Mouse (Mus musculus): ENCODE measurements around the gene Camsap2. TPM values are rescaled to one million over a fixed set of nuclear protein-coding genes. Genes with fewer than 3 reads are reported as not detected.

The Camsap2 gene
- polyA plus RNA-seq, 1 experiment from 2014 or later = 6.9 TPM

DNA sequence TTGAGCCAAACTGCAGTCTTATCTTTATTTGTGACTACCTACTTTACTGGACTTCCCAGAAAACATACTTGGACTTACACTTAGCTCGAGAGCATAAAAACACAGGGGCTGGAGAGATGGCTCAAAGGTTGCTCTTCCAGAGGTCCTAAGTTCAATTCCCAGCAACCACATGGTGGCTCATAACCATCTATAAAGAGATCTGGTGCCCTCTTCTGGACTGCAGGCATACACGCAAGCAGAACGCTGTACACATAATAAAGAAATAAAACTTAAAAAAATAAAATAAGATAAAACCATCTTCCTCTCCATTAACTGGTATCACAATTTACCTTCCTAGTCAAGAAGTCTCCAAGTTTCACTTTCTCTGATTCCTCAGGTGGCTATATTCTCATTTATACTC, 5.4 kb downstream of the Camsap2 start:
- 96% methylated on average over 3 of the region's 3 CpGs for WGBS
- Histone ChIP-seq H3K27me3 (replicated peaks) (no peaks in the 10 kb centered on the region), H3K36me3 (no peaks in the 10 kb centered on the region), H3K9me3 (no peaks in the 10 kb centered on the region), H3K9ac (no peak overlapping the region), H3K4me1 (replicated peaks) (peaks cover 7% of the 10 kb centered on the region; the same call in 1 of the 2 replicates), H3K4me3 (replicated peaks) (no peak overlapping the region), H3K27ac (no peak overlapping the region), H3K4me2 (replicated peaks) (no peak overlapping the region)
- no peak for ATAC-seq

- no peaks in the 10 kb centered on the region for H3K36me3 ChIP-seq
- no peaks in the 10 kb centered on the region for H3K9me3 ChIP-seq
- 85% methylated on average over 10 of the region's 10 CpGs for WGBS
- no peak for ATAC-seq
- no peaks in the 10 kb centered on the region for H3K27me3 ChIP-seq (replicated peaks)
- no peak overlapping the region for H3K4me3 ChIP-seq (replicated peaks)
- H3K27ac ChIP-seq = no peak overlapping the region
- H3K4me1 ChIP-seq (replicated peaks) = no peaks in the 10 kb centered on the region
- no peak overlapping the region for H3K9ac ChIP-seq
- no peak overlapping the region for H3K4me2 ChIP-seq (replicated peaks)
Measured at GRCm38 (mm10) chr1:136334743-136335142, 11.2 kb downstream of the Camsap2 start.

DNA sequence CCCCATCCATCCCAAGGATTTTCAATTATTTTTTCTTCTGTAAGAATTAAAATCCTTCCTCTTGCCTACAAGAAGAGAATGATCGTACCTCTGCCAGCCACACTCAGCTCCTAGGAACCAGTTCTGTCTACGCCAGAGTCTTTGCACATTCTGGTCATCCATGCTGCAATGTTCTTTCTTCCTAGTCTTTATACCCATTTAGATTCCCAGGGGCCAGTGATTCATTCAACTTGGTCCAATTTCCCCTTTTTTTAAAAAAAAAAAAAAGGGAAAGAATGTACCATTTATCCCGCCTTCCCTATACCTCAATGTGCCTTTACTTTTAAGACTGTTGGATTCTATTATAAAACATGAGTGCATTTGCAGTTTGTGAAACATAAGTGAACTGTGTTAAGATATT, 12.4 kb downstream of the Camsap2 start:
- ATAC-seq = no peak
- Histone ChIP-seq H3K4me1 (replicated peaks) (no peaks in the 10 kb centered on the region), H3K27me3 (replicated peaks) (no peaks in the 10 kb centered on the region), H3K27ac (no peak overlapping the region), H3K9ac (no peak overlapping the region), H3K4me3 (replicated peaks) (no peak overlapping the region), H3K36me3 (no peaks in the 10 kb centered on the region), H3K9me3 (no peaks in the 10 kb centered on the region), H3K4me2 (replicated peaks) (no peak overlapping the region)
- 92% methylated on average over 3 of the region's 3 CpGs for WGBS

GRCm38 (mm10) chr1:136333071-136333470, 12.8 kb downstream of the Camsap2 start:
- H3K27me3 ChIP-seq (replicated peaks) = no peaks in the 10 kb centered on the region
- H3K36me3 ChIP-seq = no peaks in the 10 kb centered on the region
- H3K9ac ChIP-seq = no peak overlapping the region
- H3K4me1 ChIP-seq (replicated peaks) = no peaks in the 10 kb centered on the region
- no peak for ATAC-seq
- no peak overlapping the region for H3K4me3 ChIP-seq (replicated peaks)
- 86% methylated on average over 7 of the region's 7 CpGs for WGBS
- H3K9me3 ChIP-seq = no peaks in the 10 kb centered on the region
- no peak overlapping the region for H3K4me2 ChIP-seq (replicated peaks)
- no peak overlapping the region for H3K27ac ChIP-seq

DNA sequence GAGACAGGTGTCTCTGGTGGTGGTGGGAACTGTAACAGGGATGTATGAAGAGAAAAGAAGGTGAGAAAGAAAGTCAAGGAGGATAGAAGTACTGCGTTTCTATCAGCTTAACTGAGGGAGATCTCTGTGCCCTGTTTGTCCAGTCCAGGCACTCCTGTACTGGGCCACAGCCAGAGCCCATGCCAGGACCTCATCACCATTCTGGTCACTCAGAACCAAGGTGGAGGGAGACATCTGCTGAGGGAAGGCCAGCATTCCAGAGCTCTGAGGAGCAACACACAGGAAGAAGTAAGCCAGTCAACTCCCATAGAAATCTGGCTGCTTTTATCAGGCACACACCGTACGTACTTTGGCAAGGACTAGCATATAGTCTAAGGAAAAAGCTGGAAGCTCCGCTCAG, 14.1 kb downstream of the Camsap2 start:
- no peak overlapping the region for H3K4me3 ChIP-seq (replicated peaks)
- no peak for ATAC-seq
- 0 out of 2 replicates have a peak, but pooled peaks cover 3% of the 10 kb centered on the region for H3K4me1 ChIP-seq (replicated peaks)
- no peaks in the 10 kb centered on the region for H3K9me3 ChIP-seq
- no peak overlapping the region for H3K4me2 ChIP-seq (replicated peaks)
- H3K27me3 ChIP-seq (replicated peaks) = no peaks in the 10 kb centered on the region
- 91% methylated on average over 4 of the region's 4 CpGs for WGBS
- H3K9ac ChIP-seq = no peak overlapping the region
- H3K36me3 ChIP-seq = no peaks in the 10 kb centered on the region
- H3K27ac ChIP-seq = no peak overlapping the region

- WGBS = 83% methylated on average over 4 of the region's 4 CpGs
- no peaks in the 10 kb centered on the region for H3K27me3 ChIP-seq (replicated peaks)
- no peaks in the 10 kb centered on the region for H3K9me3 ChIP-seq
- no peak overlapping the region for H3K4me2 ChIP-seq (replicated peaks)
- H3K4me3 ChIP-seq (replicated peaks) = no peak overlapping the region
- H3K9ac ChIP-seq = no peak overlapping the region
- H3K4me1 ChIP-seq (replicated peaks) = peaks cover 9% of the 10 kb centered on the region; the same call in 1 of the 2 replicates
- no peaks in the 10 kb centered on the region for H3K36me3 ChIP-seq
- no peak for ATAC-seq
- H3K27ac ChIP-seq = no peak overlapping the region
Measured at GRCm38 (mm10) chr1:136329426-136329825, 16.5 kb downstream of the Camsap2 start.

- Histone ChIP-seq H3K27me3 (replicated peaks) (no peaks in the 10 kb centered on the region), H3K9ac (no peak overlapping the region), H3K36me3 (no peaks in the 10 kb centered on the region), H3K9me3 (no peaks in the 10 kb centered on the region), H3K27ac (no peak overlapping the region), H3K4me1 (replicated peaks) (peaks cover 9% of the 10 kb centered on the region; the same call in 1 of the 2 replicates), H3K4me3 (replicated peaks) (no peak overlapping the region), H3K4me2 (replicated peaks) (no peak overlapping the region)
- 66% methylated on average over 2 of the region's 2 CpGs for WGBS
- no peak for ATAC-seq
Measured at GRCm38 (mm10) chr1:136328640-136329039, 17.3 kb downstream of the Camsap2 start.

DNA sequence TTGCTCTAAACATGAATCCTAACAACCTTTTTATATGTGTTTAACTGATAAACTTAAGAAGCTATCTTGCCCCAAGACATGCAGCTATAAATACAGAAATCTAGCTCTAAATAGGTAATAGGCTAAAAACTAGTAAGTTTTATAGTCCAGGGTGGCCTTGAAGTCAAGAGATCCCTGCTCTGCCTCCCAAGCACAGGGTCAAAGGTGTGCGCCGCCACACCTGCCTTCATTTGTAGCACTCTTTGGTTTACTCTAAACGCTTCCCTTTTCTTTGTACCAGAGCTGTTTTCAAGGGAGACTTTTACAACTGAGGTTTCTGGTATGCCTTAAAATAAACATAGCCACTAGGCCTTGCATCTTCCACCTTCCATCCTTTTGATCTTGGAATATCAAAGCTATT, 18.3 kb downstream of the Camsap2 start:
- 53% methylated on average over 3 of the region's 3 CpGs for WGBS
- ATAC-seq = peak; percentile 83
- Histone ChIP-seq H3K4me2 (replicated peaks) (no peak overlapping the region), H3K27ac (no peak overlapping the region), H3K4me1 (replicated peaks) (peaks cover 9% of the 10 kb centered on the region; the same call in 1 of the 2 replicates), H3K9me3 (no peaks in the 10 kb centered on the region), H3K36me3 (0 out of 2 replicates have a peak, but pooled peaks cover 4% of the 10 kb centered on the region), H3K9ac (no peak overlapping the region), H3K27me3 (replicated peaks) (no peaks in the 10 kb centered on the region), H3K4me3 (replicated peaks) (no peak overlapping the region)

- WGBS = 18% methylated on average over 4 of the region's 4 CpGs
- no peak for ATAC-seq
Measured at GRCm38 (mm10) chr1:136325933-136326332, 20.0 kb downstream of the Camsap2 start.

DNA sequence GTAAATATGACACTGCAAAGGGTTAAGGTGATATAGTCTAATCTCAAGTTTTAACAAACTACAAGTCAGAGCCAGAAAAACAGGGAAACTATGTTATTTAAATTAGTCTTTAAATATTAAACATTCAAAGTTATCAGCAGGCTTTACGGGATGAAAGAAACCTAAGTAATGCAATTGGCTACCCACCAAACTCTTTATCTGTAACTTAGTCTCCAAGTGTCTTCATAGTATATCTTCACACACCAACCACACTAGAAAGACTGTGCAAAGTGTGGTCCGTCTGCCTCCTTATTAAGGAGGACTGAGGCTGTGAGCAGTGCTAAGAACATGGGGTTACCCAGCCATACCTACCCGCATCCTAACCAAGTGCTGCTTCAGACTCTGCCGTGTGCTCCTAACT, 23.6 kb downstream of the Camsap2 start:
- ATAC-seq = no peak
- WGBS = 91% methylated on average over 4 of the region's 4 CpGs

More at GRCm38 (mm10) chr1:136325933-136326332, 20.0 kb downstream of the Camsap2 start:
- Histone ChIP-seq H3K4me1 (replicated peaks) (peaks cover 9% of the 10 kb centered on the region; the same call in 1 of the 2 replicates), H3K9ac (no peak overlapping the region), H3K36me3 (0 out of 2 replicates have a peak, but pooled peaks cover 4% of the 10 kb centered on the region), H3K27ac (no peak overlapping the region), H3K4me3 (replicated peaks) (no peak overlapping the region), H3K27me3 (replicated peaks) (no peaks in the 10 kb centered on the region), H3K9me3 (no peaks in the 10 kb centered on the region), H3K4me2 (replicated peaks) (no peak overlapping the region)

GRCm38 (mm10) chr1:136316317-136316716, 29.6 kb downstream of the Camsap2 start:
- no peaks in the 10 kb centered on the region for H3K9me3 ChIP-seq
- no peaks in the 10 kb centered on the region for H3K36me3 ChIP-seq
- ATAC-seq = no peak
- no peak overlapping the region for H3K4me2 ChIP-seq (replicated peaks)
- H3K4me1 ChIP-seq (replicated peaks) = no peaks in the 10 kb centered on the region
- H3K4me3 ChIP-seq (replicated peaks) = no peak overlapping the region
- H3K27ac ChIP-seq = no peak overlapping the region
- H3K9ac ChIP-seq = no peak overlapping the region
- no peaks in the 10 kb centered on the region for H3K27me3 ChIP-seq (replicated peaks)

More for the DNA sequence above, 23.6 kb downstream of the Camsap2 start:
- H3K4me3 ChIP-seq (replicated peaks) = no peak overlapping the region
- no peaks in the 10 kb centered on the region for H3K27me3 ChIP-seq (replicated peaks)
- no peak overlapping the region for H3K9ac ChIP-seq
- no peaks in the 10 kb centered on the region for H3K9me3 ChIP-seq
- peaks cover 9% of the 10 kb centered on the region; the same call in 1 of the 2 replicates for H3K4me1 ChIP-seq (replicated peaks)
- H3K36me3 ChIP-seq = 0 out of 2 replicates have a peak, but pooled peaks cover 4% of the 10 kb centered on the region
- H3K27ac ChIP-seq = no peak overlapping the region
- H3K4me2 ChIP-seq (replicated peaks) = no peak overlapping the region

DNA sequence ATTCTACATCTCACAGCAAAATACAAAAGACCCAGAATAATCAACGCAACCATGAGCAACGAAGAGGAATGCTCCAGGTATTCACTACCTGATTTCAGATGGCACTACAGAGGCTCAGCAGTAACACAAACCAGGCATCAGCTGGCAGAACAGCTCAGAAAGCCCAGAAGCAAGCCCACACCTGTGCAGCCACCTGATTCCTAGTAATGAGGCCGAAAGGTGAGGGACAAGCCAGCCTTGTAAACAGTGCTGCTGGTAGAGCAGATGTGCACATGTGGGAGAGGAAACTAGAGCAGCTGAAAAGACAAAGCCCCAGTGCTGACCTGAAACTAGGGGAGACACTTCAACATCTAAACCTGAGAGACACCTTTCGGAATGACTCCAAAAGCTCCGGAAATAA, 36.7 kb downstream of the Camsap2 start:
- H3K4me2 ChIP-seq (replicated peaks) = no peak overlapping the region
- H3K9me3 ChIP-seq = no peaks in the 10 kb centered on the region
- no peak for ATAC-seq
- no peaks in the 10 kb centered on the region for H3K36me3 ChIP-seq
- H3K9ac ChIP-seq = no peak overlapping the region
- no peaks in the 10 kb centered on the region for H3K4me1 ChIP-seq (replicated peaks)
- H3K4me3 ChIP-seq (replicated peaks) = no peak overlapping the region
- no peaks in the 10 kb centered on the region for H3K27me3 ChIP-seq (replicated peaks)
- H3K27ac ChIP-seq = no peak overlapping the region
- 93% methylated on average over 5 of the region's 5 CpGs for WGBS

DNA sequence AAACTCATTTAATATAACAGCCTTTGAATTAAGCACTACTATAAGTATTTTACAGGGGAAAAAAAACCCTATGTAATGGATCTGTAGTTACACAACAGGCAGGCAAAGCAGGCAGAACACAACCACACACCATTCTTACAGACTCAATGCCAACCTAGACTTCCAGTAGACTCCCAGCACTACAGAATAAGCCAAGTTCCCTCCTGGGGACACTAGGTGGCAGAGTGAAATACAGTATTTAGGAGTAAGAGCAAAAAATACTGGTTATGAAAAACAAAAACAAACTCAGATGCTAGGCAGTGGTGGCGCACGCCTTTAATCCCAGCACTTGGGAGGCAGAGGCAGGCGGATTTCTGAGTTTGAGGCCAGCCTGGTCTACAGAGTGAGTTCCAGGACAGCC, 39.5 kb downstream of the Camsap2 start:
- no peaks in the 10 kb centered on the region for H3K9me3 ChIP-seq
- no peaks in the 10 kb centered on the region for H3K36me3 ChIP-seq
- 84% methylated on average over 3 of the region's 3 CpGs for WGBS
- no peaks in the 10 kb centered on the region for H3K4me1 ChIP-seq (replicated peaks)
- peak; percentile 41; the same call in 1 of the 2 replicates for ATAC-seq
- H3K4me2 ChIP-seq (replicated peaks) = no peak overlapping the region
- H3K4me3 ChIP-seq (replicated peaks) = no peak overlapping the region
- H3K9ac ChIP-seq = no peak overlapping the region
- H3K27ac ChIP-seq = no peak overlapping the region
- H3K27me3 ChIP-seq (replicated peaks) = no peaks in the 10 kb centered on the region
